ENCODE assay signal across 26 mouse cellular contexts in the genomic region with DNA sequence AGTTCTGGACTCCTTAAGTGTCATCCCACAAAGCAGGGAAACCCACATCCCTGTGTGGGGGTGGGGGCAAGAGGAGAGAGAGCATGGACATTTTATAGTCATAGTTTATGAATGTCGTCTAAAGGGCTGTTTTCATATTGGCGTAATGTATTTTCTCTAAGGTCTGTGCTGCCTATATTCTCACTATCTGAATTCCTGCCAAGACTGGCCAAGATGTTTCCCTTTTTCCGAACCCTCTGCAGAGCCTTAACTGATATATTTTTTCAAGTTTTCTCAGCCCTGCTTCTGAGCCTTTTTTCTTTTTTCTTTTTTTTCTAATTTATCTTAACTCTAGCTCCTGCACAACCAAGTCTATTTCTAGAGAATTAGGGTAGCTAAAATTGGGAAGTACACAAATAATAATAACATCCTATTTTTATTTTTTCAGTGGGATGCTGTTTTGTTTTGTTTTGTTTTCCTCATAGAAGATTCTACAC. TPM values are rescaled to one million over a fixed set of nuclear protein-coding genes. Genes with fewer than 3 reads are reported as not detected.
DNase-seq lines count a peak whose midpoint lies in the region; ATAC-seq and TF ChIP-seq lines count a peak whose summit lies in the region.
"Had no signal": no experiment of that assay in that cellular context is flagged by ENCODE, and none has a peak within 500 bp of the region (broad histone marks: within the 10 kb centered on the region; RNA-seq: fewer than 3 reads in every experiment).

No protein-coding gene starts in this region.

- no peaks in the 10 kb centered on the region for H3K9me3 ChIP-seq in heart, embryonic 11.5 days (replicated peaks; ENCODE audit: control insufficient read depth, low read length)
- no peaks in the 10 kb centered on the region for H3K9me3 ChIP-seq in hindbrain, embryonic 15.5 days
- no peaks in the 10 kb centered on the region for H3K9me3 ChIP-seq in hindbrain, embryonic 11.5 days (ENCODE audit: control insufficient read depth, low read length)
- H3K9me3 ChIP-seq in lung, embryonic 14.5 days (ENCODE audit: low read depth, low read length), result no peaks in the 10 kb centered on the region
- H3K9me3 ChIP-seq: embryonic facial prominence, embryonic 12.5 days; heart, embryonic 15.5 days; midbrain, embryonic 10.5 days; midbrain, embryonic 15.5 days; neural tube, embryonic 15.5 days had no signal

- no peak overlapping the region for H3K9ac ChIP-seq in heart, embryonic 11.5 days (ENCODE audit: low read depth, low read length)
- H3K9ac ChIP-seq in hindbrain, embryonic 15.5 days, result no peak overlapping the region
- no peak overlapping the region for H3K9ac ChIP-seq in hindbrain, embryonic 11.5 days (ENCODE audit: low read depth, low read length)
- no peak overlapping the region for H3K9ac ChIP-seq in lung, embryonic 14.5 days
- H3K9ac ChIP-seq: embryonic facial prominence, embryonic 12.5 days; heart, embryonic 15.5 days; liver, embryonic 14.5 days; midbrain, embryonic 15.5 days; neural tube, embryonic 15.5 days had no signal

- no peaks in the 10 kb centered on the region for H3K36me3 ChIP-seq in heart, embryonic 11.5 days (ENCODE audit: control insufficient read depth, insufficient read depth, low read length)
- H3K36me3 ChIP-seq in hindbrain, embryonic 15.5 days, result no peaks in the 10 kb centered on the region
- H3K36me3 ChIP-seq in hindbrain, embryonic 11.5 days (ENCODE audit: control insufficient read depth, insufficient read depth, low read length), result no peaks in the 10 kb centered on the region
- no peaks in the 10 kb centered on the region for H3K36me3 ChIP-seq in lung, embryonic 14.5 days (ENCODE audit: insufficient read depth)
- H3K36me3 ChIP-seq: embryonic facial prominence, embryonic 12.5 days; heart, embryonic 15.5 days; midbrain, embryonic 10.5 days; midbrain, embryonic 15.5 days; neural tube, embryonic 15.5 days had no signal

- no peaks in the 10 kb centered on the region for H3K27me3 ChIP-seq in heart, embryonic 11.5 days (ENCODE audit: control insufficient read depth, insufficient read depth, low read length)
- no peaks in the 10 kb centered on the region for H3K27me3 ChIP-seq in hindbrain, embryonic 15.5 days
- no peaks in the 10 kb centered on the region; the same call in 1 of the 2 replicates for H3K27me3 ChIP-seq in hindbrain, embryonic 11.5 days (ENCODE audit: control insufficient read depth, insufficient read depth, low read length)
- H3K27me3 ChIP-seq in lung, embryonic 14.5 days (ENCODE audit: insufficient read depth, low read length), result no peaks in the 10 kb centered on the region
- H3K27me3 ChIP-seq: embryonic facial prominence, embryonic 12.5 days; heart, embryonic 15.5 days; neural tube, embryonic 15.5 days had no signal

- WGBS in heart, embryonic 11.5 days (ENCODE audit: insufficient replicate concordance), result 58% methylated on average over 3 of the region's 3 CpGs
- WGBS in hindbrain, embryonic 15.5 days, result 60% methylated on average over 3 of the region's 3 CpGs
- 80% methylated on average over 3 of the region's 3 CpGs for WGBS in hindbrain, embryonic 11.5 days
- 38% methylated on average over 3 of the region's 3 CpGs for WGBS in lung, embryonic 14.5 days

- H3K4me2 ChIP-seq in heart, embryonic 11.5 days, result no peak overlapping the region
- H3K4me2 ChIP-seq in hindbrain, embryonic 15.5 days, result peak overlapping the region; percentile 98; the same call in 1 of the 2 replicates
- no peak overlapping the region for H3K4me2 ChIP-seq in hindbrain, embryonic 11.5 days (replicated peaks; ENCODE audit: low read depth, low read length)
- peak overlapping the region; percentile 93; the same call in 1 of the 2 replicates for H3K4me2 ChIP-seq in lung, embryonic 14.5 days

- H3K4me3 ChIP-seq in heart, embryonic 11.5 days (ENCODE audit: low read depth, low read length), result no peak overlapping the region
- no peak overlapping the region for H3K4me3 ChIP-seq in hindbrain, embryonic 15.5 days
- H3K4me3 ChIP-seq in hindbrain, embryonic 11.5 days (ENCODE audit: low read depth, low read length), result no peak overlapping the region
- no peak overlapping the region for H3K4me3 ChIP-seq in lung, embryonic 14.5 days (ENCODE audit: low read depth, low read length)
- H3K4me3 ChIP-seq: embryonic facial prominence, embryonic 12.5 days; midbrain, embryonic 15.5 days; neural tube, embryonic 15.5 days had no signal

- no peak for DNase-seq in heart, postnatal 14 days
- no peak for DNase-seq in hindbrain, embryonic 11.5 days (ENCODE audit: low spot score)
- DNase-seq in lung, embryonic 14.5 days, result peak; percentile 59
- DNase-seq in lung, postnatal 25 days (ENCODE audit: low spot score), result no peak
- DNase-seq in frontal cortex, postnatal 14 days (ENCODE audit: low spot score in 2 of 2), result no peak
- DNase-seq: adrenal gland, postnatal 25 days; cerebellum, adult 11-12 months; cerebellum, adult 9-11 months; gastrocnemius, postnatal 14 days; heart, postnatal 4 days; kidney, postnatal 4 days; liver; lung, adult 2 months; lung, postnatal 14 days; right cerebral cortex, postnatal 14 days; thymus, postnatal 25 days had no signal

- intact Hi-C loops in heart, postnatal 14 days (cut with DNase I), result loop anchor here (5.0 kb wide), 1 partner anchor 109 kb away; no protein-coding TSS in a partner anchor

- no peak for TF ChIP-seq CTCF in lung, embryonic 14.5 days (IDR thresholded peaks at IDR 0.05; ENCODE audit: low read depth)

- ATAC-seq in heart, embryonic 11.5 days (replicated peaks; ENCODE audit: insufficient number of reproducible peaks, low FRiP score, low TSS enrichment), result no peak
- no peak for ATAC-seq in hindbrain, embryonic 15.5 days (ENCODE audit: low FRiP score, low read depth)
- ATAC-seq in hindbrain, embryonic 11.5 days (ENCODE audit: low FRiP score), result no peak
- no peak for ATAC-seq in lung, embryonic 14.5 days (ENCODE audit: insufficient read depth)
- ATAC-seq: hindbrain, embryonic 16.5 days; intestine, postnatal 0 days; midbrain, embryonic 15.5 days had no signal

- 0 out of 2 replicates have a peak overlapping the region, but pooled peaks have one; percentile 46 for H3K27ac ChIP-seq in heart, embryonic 11.5 days (ENCODE audit: low read depth, low read length)
- H3K27ac ChIP-seq in hindbrain, embryonic 15.5 days (replicated peaks), result no peak overlapping the region
- H3K27ac ChIP-seq in hindbrain, embryonic 11.5 days (ENCODE audit: low read depth, low read length), result no peak overlapping the region
- H3K27ac ChIP-seq in lung, embryonic 14.5 days (ENCODE audit: low read depth), result no peak overlapping the region
- H3K27ac ChIP-seq: embryonic facial prominence, embryonic 12.5 days; heart, embryonic 15.5 days; liver, embryonic 14.5 days; midbrain, embryonic 10.5 days; midbrain, embryonic 15.5 days; neural tube, embryonic 15.5 days had no signal

- H3K4me1 ChIP-seq in heart, embryonic 11.5 days (ENCODE audit: control insufficient read depth, insufficient read depth, low read length), result no peaks in the 10 kb centered on the region
- H3K4me1 ChIP-seq in hindbrain, embryonic 15.5 days (replicated peaks), result peaks cover 23% of the 10 kb centered on the region
- H3K4me1 ChIP-seq in hindbrain, embryonic 11.5 days (replicated peaks; ENCODE audit: control insufficient read depth, insufficient read depth, low read length), result no peaks in the 10 kb centered on the region
- H3K4me1 ChIP-seq in lung, embryonic 14.5 days (ENCODE audit: insufficient read depth), result peaks cover 12% of the 10 kb centered on the region; the same call in 1 of the 2 replicates

RNA-seq across cellular contexts. Expression of gene Map3k7, which starts 28.0 kb away (rescaled TPM):
- 37.9 and 50.2 TPM in 2 replicates for polyA plus RNA-seq in heart, embryonic 11.5 days (2014; fragmentation: Nextera tagmentation; extraction: Ambion mirVana)
- 10 to 100 TPM; 46.2 to 47.0 TPM for total RNA-seq in heart, postnatal 14 days (2021)
- polyA plus RNA-seq in hindbrain, embryonic 15.5 days (2015; fragmentation: Nextera tagmentation; extraction: Ambion mirVana), result 24.3 and 24.9 TPM in 2 replicates
- 45.8 and 52.4 TPM in 2 replicates for polyA plus RNA-seq in hindbrain, embryonic 11.5 days (2014; fragmentation: Nextera tagmentation; extraction: Ambion mirVana)
- 47.5 TPM in 2 replicates for polyA plus RNA-seq in lung, embryonic 14.5 days (2014; fragmentation: Nextera tagmentation; extraction: Ambion mirVana)

Comparison
In these comparisons a context has a peak if more than half of its experiments do, and no peak if none do; other contexts are left out.
1. H3K4me2 ChIP-seq: peak in hindbrain, embryonic 15.5 days (single experiment) and lung, embryonic 14.5 days (single experiment); none in heart, embryonic 11.5 days (single experiment) and hindbrain, embryonic 11.5 days (single experiment).